Mouse (Mus musculus) cortical plate, adult 2 months (tissue): Measurements from ENCODE around the gene Acot5. TPM values are rescaled to one million over a fixed set of nuclear protein-coding genes. Genes with fewer than 3 reads are reported as not detected.
"Not testable (repeated sequence)": the region's sequence is repeated elsewhere in the genome, so short reads cannot be mapped to it uniquely, and the experiment has no call there.

Experiments
- H3K27ac ChIP-seq: fragments of 200-500 bp; 2 replicates; pipeline ENCODE4 v1.5.1; 2012; ENCODE audit warnings: low read length, control low read depth, inconsistent platforms; ENCODE audit not compliant: insufficient read depth
- H3K4me1 ChIP-seq: fragments of 200-500 bp; 2 replicates; pipeline ENCODE4 v1.6.1; 2011; ENCODE audit warnings: low read length; ENCODE audit not compliant: control insufficient read depth, insufficient read depth
- H3K4me3 ChIP-seq: fragments of 200-500 bp; 2 replicates; pipeline ENCODE4 v1.5.1; 2011; ENCODE audit warnings: mild to moderate bottlenecking, low read length, control low read depth; ENCODE audit not compliant: insufficient read depth
- CTCF ChIP-seq: fragments of 200-500 bp; IDR thresholded peaks from 2 replicates; pipeline ENCODE4 v1.5.1; 2011; ENCODE audit warnings: mild to moderate bottlenecking, control low read depth, low read length; ENCODE audit not compliant: insufficient read depth; ENCODE audit errors: extremely low read depth
- POLR2A ChIP-seq: fragments of 200-500 bp; IDR thresholded peaks from 2 replicates; pipeline ENCODE4 v1.6.1; 2011; ENCODE audit warnings: mild to moderate bottlenecking, low read length, control low read depth; ENCODE audit not compliant: insufficient read depth; ENCODE audit errors: extremely low read depth
- polyA plus RNA-seq: library from polyadenylated mRNA; depleted of rRNA; stranded (reverse); fragments of >200 nt; gene quantifications from 2 replicates; pipeline ENCODE4 v1.2.3, GENCODE M21; 2012; rRNA removed

Acot5 gene
- polyA plus RNA-seq = 4.1 and 4.2 TPM in 2 replicates

- Histone ChIP-seq H3K4me1 (peaks cover 2% of the 10 kb centered on the region; the same call in 1 of the 2 replicates), H3K27ac (no peak within 1 kb of the TSS), H3K4me3 (peak within 1 kb of the TSS; percentile 55)
- TF ChIP-seq CTCF (no peak), POLR2A (no peak)
These were observed at the start of gene Acot5 for GRCm38 (mm10) chr12:84068986-84069385. Acot5 (plus strand) TSS chr12:84069325.

- not testable (repeated sequence) for H3K4me1 ChIP-seq, H3K27ac ChIP-seq, H3K4me3 ChIP-seq
These were observed 48.6 kb upstream of the Acot5 start for GRCm38 (mm10) chr12:84020528-84020927.

GRCm38 (mm10) chr12:84022266-84022665 lies 46.9 kb upstream of the Acot5 start:
- not testable (repeated sequence) for H3K4me1 ChIP-seq, H3K27ac ChIP-seq, H3K4me3 ChIP-seq

- Histone ChIP-seq H3K4me3 (no peak overlapping the region), H3K27ac (no peak overlapping the region), H3K4me1 (no peaks in the 10 kb centered on the region)
- no peak for TF ChIP-seq CTCF
- no peak for TF ChIP-seq POLR2A
These were observed 45.9 kb upstream of the Acot5 start for GRCm38 (mm10) chr12:84023052-84023745.

GRCm38 (mm10) chr12:84025888-84026287 lies 43.2 kb upstream of the Acot5 start:
- Histone ChIP-seq H3K4me3 (no peak overlapping the region), H3K27ac (no peak overlapping the region), H3K4me1 (no peaks in the 10 kb centered on the region)
- TF ChIP-seq POLR2A (no peak), CTCF (no peak)

GRCm38 (mm10) chr12:84028328-84028727 lies 40.8 kb upstream of the Acot5 start:
- not testable (repeated sequence) for H3K4me1 ChIP-seq, H3K27ac ChIP-seq, H3K4me3 ChIP-seq

GRCm38 (mm10) chr12:84029043-84029442 lies 40.1 kb upstream of the Acot5 start:
- not testable (repeated sequence) for H3K27ac ChIP-seq, H3K4me1 ChIP-seq, H3K4me3 ChIP-seq

GRCm38 (mm10) chr12:84030659-84031332 lies 38.3 kb upstream of the Acot5 start:
- TF ChIP-seq POLR2A (no peak), CTCF (peak; percentile 93)
- Histone ChIP-seq H3K4me3 (no peak overlapping the region), H3K4me1 (no peaks in the 10 kb centered on the region), H3K27ac (no peak overlapping the region)

GRCm38 (mm10) chr12:84032854-84033253 lies 36.3 kb upstream of the Acot5 start:
- Histone ChIP-seq H3K4me3 (no peak overlapping the region), H3K4me1 (no peaks in the 10 kb centered on the region), H3K27ac (no peak overlapping the region)
- no peak for TF ChIP-seq POLR2A
- TF ChIP-seq CTCF = no peak

GRCm38 (mm10) chr12:84033302-84033701 lies 35.8 kb upstream of the Acot5 start:
- not testable (repeated sequence) for H3K27ac ChIP-seq, H3K4me3 ChIP-seq, H3K4me1 ChIP-seq

GRCm38 (mm10) chr12:84034108-84034507 lies 35.0 kb upstream of the Acot5 start:
- Histone ChIP-seq H3K4me1 (no peaks in the 10 kb centered on the region), H3K4me3 (no peak overlapping the region), H3K27ac (no peak overlapping the region)
- TF ChIP-seq POLR2A (no peak), CTCF (no peak)

GRCm38 (mm10) chr12:84038241-84038640 lies 30.9 kb upstream of the Acot5 start, which contains the start of gene Acot4:
Acot4 (plus strand) TSS chr12:84038379.
- not testable (repeated sequence) for H3K4me1 ChIP-seq, H3K27ac ChIP-seq
- H3K4me3 ChIP-seq = peak within 1 kb of the TSS; percentile 42

GRCm38 (mm10) chr12:84038691-84039111 lies 30.4 kb upstream of the Acot5 start, which contains the start of gene Gm49366:
Gm49366 (plus strand) TSS chr12:84038935.
- peak within 1 kb of the TSS; percentile 42 for H3K4me3 ChIP-seq
- H3K4me1 ChIP-seq, H3K27ac ChIP-seq: not testable (repeated sequence)
